18 mouse cellular contexts compared by ENCODE assay signal in the genomic region with DNA sequence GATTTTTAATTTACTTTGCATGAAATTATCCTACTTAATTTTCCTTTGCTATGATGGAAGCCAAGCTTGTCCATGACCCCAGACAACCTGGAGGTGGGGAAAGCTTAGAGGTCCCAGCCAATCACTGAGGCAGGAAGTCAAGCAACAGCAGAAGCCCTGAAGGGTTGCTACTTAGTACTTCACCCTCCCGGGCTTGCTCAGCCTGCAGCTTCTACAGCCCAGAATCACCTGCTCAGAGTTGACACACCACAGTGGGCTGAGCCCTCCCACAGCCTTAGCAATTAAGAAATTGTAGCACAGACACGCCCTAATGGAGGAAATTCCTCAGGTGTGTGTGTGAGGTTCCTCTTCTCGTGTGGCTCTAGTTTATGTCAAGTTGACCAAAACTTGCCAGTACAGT.
DNase-seq lines count a peak whose midpoint lies in the region; ATAC-seq and TF ChIP-seq lines count a peak whose summit lies in the region.
"Had no signal": no experiment of that assay in that cellular context is flagged by ENCODE, and none has a peak within 500 bp of the region (broad histone marks: within the 10 kb centered on the region; RNA-seq: fewer than 3 reads in every experiment).

No protein-coding gene starts in this region.

- no peaks in the 10 kb centered on the region for H3K36me3 ChIP-seq in forebrain, postnatal 0 days (ENCODE audit: insufficient read depth)
- H3K36me3 ChIP-seq: forebrain, embryonic 15.5 days; hindbrain, embryonic 12.5 days; limb, embryonic 13.5 days had no signal

- no peak overlapping the region for H3K27ac ChIP-seq in forebrain, postnatal 0 days (ENCODE audit: low read depth, low read length)
- H3K27ac ChIP-seq: forebrain, embryonic 15.5 days; gastrocnemius, adult 2 months; heart, adult 2 months; hindbrain, embryonic 12.5 days; limb, embryonic 13.5 days; liver, embryonic 14.5 days had no signal

- no peak overlapping the region for H3K9ac ChIP-seq in forebrain, postnatal 0 days
- H3K9ac ChIP-seq: forebrain, embryonic 15.5 days; hindbrain, embryonic 12.5 days; limb, embryonic 13.5 days; liver, embryonic 14.5 days had no signal

- DNase-seq in A20 (ENCODE audit: low read depth, low spot score): peak; percentile 35
- peak; percentile 63 for DNase-seq in ES-CJ7 (ENCODE audit: low read depth, low spot score)
- DNase-seq in kidney, adult 8-10 months: peak; percentile 28 to 33
- peak; percentile 21 to 29 for DNase-seq in kidney, postnatal 36 days
- no peak for DNase-seq in forebrain, postnatal 0 days
- DNase-seq in urinary bladder, adult 18-20 months (ENCODE audit: low spot score in 2 of 2): no peak
- DNase-seq in adipocyte (ENCODE audit: low spot score): no peak
- DNase-seq: adrenal gland, postnatal 14 days; cerebellum, adult 18-20 months; gastrocnemius, adult 2 months; heart, adult 2 months had no signal

- 78% methylated on average over 3 of the region's 3 CpGs for WGBS in forebrain, postnatal 0 days

- H3K4me2 ChIP-seq in forebrain, postnatal 0 days (ENCODE audit: low read depth): no peak overlapping the region
- H3K4me2 ChIP-seq: forebrain, embryonic 15.5 days; hindbrain, embryonic 12.5 days; limb, embryonic 13.5 days had no signal

- no peak for TF ChIP-seq CTCF in forebrain, postnatal 0 days (IDR thresholded peaks at IDR 0.05; ENCODE audit: low read depth)

- H3K27me3 ChIP-seq in forebrain, postnatal 0 days (ENCODE audit: insufficient read depth, low read length): no peaks in the 10 kb centered on the region
- H3K27me3 ChIP-seq: forebrain, embryonic 15.5 days; hindbrain, embryonic 12.5 days; limb, embryonic 13.5 days had no signal

- H3K4me1 ChIP-seq in forebrain, postnatal 0 days (ENCODE audit: insufficient read depth): no peaks in the 10 kb centered on the region
- H3K4me1 ChIP-seq: forebrain, embryonic 15.5 days; hindbrain, embryonic 12.5 days had no signal

- no peak for ATAC-seq in forebrain, postnatal 0 days
- ATAC-seq: CD4-positive, CD25-positive, alpha-beta regulatory T cell, adult 4 months; forebrain, embryonic 15.5 days; inflammation-experienced regulatory T-cells, adult 6 months had no signal

- H3K4me3 ChIP-seq in forebrain, postnatal 0 days (ENCODE audit: low read depth, low read length): no peak overlapping the region
- H3K4me3 ChIP-seq: erythroblast, embryonic 14.5 days; forebrain, embryonic 15.5 days; gastrocnemius, adult 2 months; heart, adult 2 months; hindbrain, embryonic 12.5 days; limb, embryonic 13.5 days had no signal

- no peaks in the 10 kb centered on the region for H3K9me3 ChIP-seq in forebrain, postnatal 0 days (ENCODE audit: low read length)
- H3K9me3 ChIP-seq: forebrain, embryonic 15.5 days; hindbrain, embryonic 12.5 days; limb, embryonic 13.5 days had no signal

Comparison
In these comparisons a context has a peak if more than half of its experiments do, and no peak if none do; other contexts are left out.
1. DNase-seq: peak in A20 (single experiment), ES-CJ7 (single experiment), kidney, adult 8-10 months (2 of 2) and kidney, postnatal 36 days (2 of 2); none in forebrain, postnatal 0 days (single experiment), urinary bladder, adult 18-20 months (0 of 2) and adipocyte (single experiment).